Mouse (Mus musculus): ENCODE data around the gene Ptbp1. TPM values are rescaled to one million over a fixed set of nuclear protein-coding genes. Genes with fewer than 3 reads are reported as not detected.

The Ptbp1 gene
- 237 and 257 TPM in 2 replicates for polyA plus RNA-seq (2014; fragmentation: Nextera tagmentation; extraction: Ambion mirVana)

DNA sequence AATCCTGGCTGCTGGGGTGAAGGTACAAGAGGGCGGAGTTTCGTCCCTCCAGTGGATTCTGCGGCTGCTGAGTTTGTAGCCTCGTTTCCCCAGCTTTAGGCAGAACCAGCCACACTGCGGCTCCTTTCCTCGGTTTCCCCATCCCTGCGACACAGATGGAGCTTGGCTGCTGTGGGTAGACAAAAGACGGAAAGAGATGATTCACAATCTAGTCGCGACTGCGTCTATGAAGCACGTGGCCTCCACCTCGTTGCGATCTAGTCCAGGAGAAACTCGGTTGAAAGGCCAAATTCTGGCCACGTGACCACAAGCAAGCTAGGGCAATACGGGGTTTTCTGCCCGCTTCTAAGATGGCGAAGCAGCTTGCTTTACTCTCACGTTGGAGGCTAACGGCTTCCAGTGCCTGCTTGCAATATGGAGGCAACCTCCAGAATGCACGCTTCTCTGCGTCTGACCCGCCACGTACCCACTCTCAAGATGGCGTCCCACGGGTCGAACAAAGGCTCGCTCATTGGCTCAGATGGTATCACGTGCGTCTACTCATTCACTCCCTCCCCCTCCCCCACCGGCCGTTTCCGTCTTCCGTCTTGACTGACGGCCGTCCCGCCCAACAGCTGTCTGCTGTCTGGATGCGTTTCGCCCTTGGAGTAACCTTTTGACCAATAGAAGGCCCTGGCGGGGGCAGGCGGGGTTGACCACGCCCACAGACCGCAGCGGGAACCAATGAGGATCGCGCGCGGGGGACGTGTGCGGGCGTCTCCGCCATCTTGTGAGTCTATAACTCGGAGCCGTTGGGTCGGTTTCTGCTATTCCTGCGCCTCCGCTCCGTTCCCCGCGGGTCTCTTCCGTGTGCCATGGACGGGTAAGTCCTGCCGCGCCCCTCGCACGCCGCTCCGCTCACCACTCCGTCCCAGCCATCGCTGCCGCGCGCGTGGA, at the start of gene Ptbp1:
Gene Ptbp1 (plus strand): TSS at position 568 of the 936 bp plus-strand sequence.
- no peaks in the 10 kb centered on the region for H3K27me3 ChIP-seq (ENCODE audit: control insufficient read depth, insufficient read depth, low read length)
- peak within 1 kb of the TSS; percentile 100 for H3K27ac ChIP-seq (replicated peaks; ENCODE audit: low read depth, low read length)
- no peaks in the 10 kb centered on the region; the same call in 1 of the 2 replicates for H3K36me3 ChIP-seq (replicated peaks; ENCODE audit: control insufficient read depth, insufficient read depth, low read depth, low read length)
- H3K4me1 ChIP-seq (ENCODE audit: control insufficient read depth, insufficient read depth, low read length), result peaks cover 31% of the 10 kb centered on the region
- ATAC-seq (replicated peaks; ENCODE audit: insufficient number of reproducible peaks, low FRiP score, low TSS enrichment, low read depth) (peak; percentile 92), DNase-seq (ENCODE audit: low spot score) (peak; percentile 100)
- H3K9ac ChIP-seq (replicated peaks; ENCODE audit: low read length), result peak within 1 kb of the TSS; percentile 99
- no peaks in the 10 kb centered on the region for H3K9me3 ChIP-seq (replicated peaks; ENCODE audit: control insufficient read depth, low read length)
- peak within 1 kb of the TSS; percentile 100 for H3K4me3 ChIP-seq (ENCODE audit: low read depth, low read length)
- WGBS, result under 1% methylated on average over 75 of the region's 75 CpGs
- peak within 1 kb of the TSS; percentile 99 for H3K4me2 ChIP-seq (ENCODE audit: low read depth, low read length)

DNA sequence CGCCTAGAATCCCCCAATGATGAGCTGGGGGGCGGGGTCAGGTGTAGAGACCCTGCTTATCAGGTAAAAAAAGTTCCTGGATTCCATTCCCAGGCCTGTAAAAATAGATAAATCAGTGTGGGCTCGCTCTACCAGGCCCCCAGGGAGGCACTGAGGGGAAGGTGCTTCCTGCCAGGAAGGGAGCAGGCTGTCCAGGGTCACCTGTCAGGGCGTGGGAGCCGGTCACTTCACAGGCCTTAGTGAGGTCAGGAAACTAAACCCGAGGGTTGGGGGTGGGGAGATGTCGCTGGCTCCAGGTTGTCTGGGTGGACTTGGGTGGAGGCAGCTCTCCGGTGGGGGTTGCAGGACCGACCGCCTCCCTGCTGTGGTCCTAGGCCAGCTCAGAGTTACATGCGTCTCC, 48.6 kb upstream of the Ptbp1 start:
- Histone ChIP-seq H3K4me2 (ENCODE audit: low read depth, low read length) (no peak overlapping the region), H3K27ac (replicated peaks; ENCODE audit: low read depth, low read length) (no peak overlapping the region), H3K9me3 (replicated peaks; ENCODE audit: control insufficient read depth, low read length) (no peaks in the 10 kb centered on the region), H3K4me3 (ENCODE audit: low read depth, low read length) (no peak overlapping the region), H3K4me1 (ENCODE audit: control insufficient read depth, insufficient read depth, low read length) (peaks cover 19% of the 10 kb centered on the region), H3K27me3 (ENCODE audit: control insufficient read depth, insufficient read depth, low read length) (no peaks in the 10 kb centered on the region), H3K9ac (replicated peaks; ENCODE audit: low read length) (no peak overlapping the region), H3K36me3 (replicated peaks; ENCODE audit: control insufficient read depth, insufficient read depth, low read depth, low read length) (peaks cover 3% of the 10 kb centered on the region)
- WGBS, result 62% methylated on average over 11 of the region's 11 CpGs
- ATAC-seq (replicated peaks; ENCODE audit: insufficient number of reproducible peaks, low FRiP score, low TSS enrichment, low read depth), result no peak
- no peak for DNase-seq (ENCODE audit: low spot score)

DNA sequence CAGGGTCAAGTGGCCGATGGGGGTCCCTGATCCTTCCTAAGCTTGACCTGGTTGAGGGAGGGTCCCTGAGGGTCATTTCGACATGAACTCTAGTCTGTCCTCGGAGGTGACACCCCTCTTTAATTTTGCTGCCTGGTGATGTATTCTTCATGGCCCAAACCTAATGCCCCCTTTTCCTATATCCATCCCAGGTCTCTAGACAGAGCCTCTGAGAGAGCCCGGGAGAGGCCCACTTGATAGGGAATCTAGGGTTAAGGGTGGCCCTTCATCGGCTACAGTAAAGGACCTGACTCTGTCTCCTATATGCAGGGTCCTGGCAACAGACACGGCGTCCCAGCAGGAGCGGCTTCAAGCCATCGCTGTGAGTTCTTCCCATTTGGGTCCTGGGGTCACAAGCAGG, 47.9 kb upstream of the Ptbp1 start:
- H3K9ac ChIP-seq (replicated peaks; ENCODE audit: low read length), result no peak overlapping the region
- peaks cover 19% of the 10 kb centered on the region for H3K4me1 ChIP-seq (ENCODE audit: control insufficient read depth, insufficient read depth, low read length)
- no peak overlapping the region for H3K4me3 ChIP-seq (ENCODE audit: low read depth, low read length)
- H3K27ac ChIP-seq (replicated peaks; ENCODE audit: low read depth, low read length), result no peak overlapping the region
- no peak overlapping the region for H3K4me2 ChIP-seq (ENCODE audit: low read depth, low read length)
- H3K27me3 ChIP-seq (ENCODE audit: control insufficient read depth, insufficient read depth, low read length), result no peaks in the 10 kb centered on the region
- no peak for ATAC-seq (replicated peaks; ENCODE audit: insufficient number of reproducible peaks, low FRiP score, low TSS enrichment, low read depth)
- H3K36me3 ChIP-seq (replicated peaks; ENCODE audit: control insufficient read depth, insufficient read depth, low read depth, low read length), result peaks cover 4% of the 10 kb centered on the region
- H3K9me3 ChIP-seq (replicated peaks; ENCODE audit: control insufficient read depth, low read length), result no peaks in the 10 kb centered on the region
- 92% methylated on average over 9 of the region's 9 CpGs for WGBS
- DNase-seq (ENCODE audit: low spot score), result no peak

DNA sequence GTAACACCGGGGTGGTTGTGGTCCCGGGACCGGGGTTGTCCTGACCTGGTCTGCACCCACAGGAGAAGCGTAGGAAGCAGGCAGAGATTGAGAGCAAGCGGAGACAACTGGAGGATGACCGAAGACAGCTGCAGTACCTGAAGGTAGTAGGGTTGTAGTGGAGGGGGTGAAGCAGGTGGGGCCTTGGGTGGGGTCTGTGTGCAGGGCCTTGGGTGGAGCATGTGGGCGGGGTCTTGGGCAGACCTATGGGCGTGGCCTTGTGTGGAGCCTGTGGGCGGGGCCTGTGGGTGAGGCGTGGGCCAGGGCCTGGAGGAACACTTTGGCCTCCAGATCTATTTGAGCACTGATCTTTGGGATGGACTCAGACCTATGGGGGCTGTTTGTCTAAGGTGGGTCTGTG, 47.3 kb upstream of the Ptbp1 start:
- Histone ChIP-seq H3K4me1 (ENCODE audit: control insufficient read depth, insufficient read depth, low read length) (peaks cover 16% of the 10 kb centered on the region), H3K27ac (replicated peaks; ENCODE audit: low read depth, low read length) (no peak overlapping the region), H3K27me3 (ENCODE audit: control insufficient read depth, insufficient read depth, low read length) (no peaks in the 10 kb centered on the region), H3K9ac (replicated peaks; ENCODE audit: low read length) (no peak overlapping the region), H3K4me3 (ENCODE audit: low read depth, low read length) (no peak overlapping the region), H3K4me2 (ENCODE audit: low read depth, low read length) (no peak overlapping the region), H3K9me3 (replicated peaks; ENCODE audit: control insufficient read depth, low read length) (no peaks in the 10 kb centered on the region), H3K36me3 (replicated peaks; ENCODE audit: control insufficient read depth, insufficient read depth, low read depth, low read length) (peaks cover 4% of the 10 kb centered on the region)
- DNase-seq (ENCODE audit: low spot score) (no peak), ATAC-seq (replicated peaks; ENCODE audit: insufficient number of reproducible peaks, low FRiP score, low TSS enrichment, low read depth) (no peak)
- WGBS, result 81% methylated on average over 10 of the region's 10 CpGs

DNA sequence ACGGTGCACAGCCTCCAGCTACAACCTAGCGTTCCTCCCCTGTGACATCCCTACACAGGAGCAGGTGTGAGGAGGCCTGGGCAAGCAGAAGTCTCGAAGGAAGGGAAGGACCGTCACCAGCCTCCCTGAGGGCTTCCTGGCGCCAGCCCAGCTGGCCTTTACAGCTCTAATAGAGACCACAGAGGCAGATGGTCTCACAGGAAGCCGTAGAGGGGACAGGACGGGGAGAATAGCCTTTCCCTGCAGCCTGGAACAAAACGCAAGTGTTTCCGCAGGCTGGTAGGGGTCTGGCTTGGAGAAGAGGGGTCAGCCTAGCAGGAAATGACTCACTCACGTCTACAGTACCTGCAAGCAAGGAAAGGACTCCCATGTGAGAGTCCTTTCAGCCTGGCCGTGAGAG, 46.4 kb upstream of the Ptbp1 start:
- 43% methylated on average over 11 of the region's 11 CpGs for WGBS
- H3K9me3 ChIP-seq (replicated peaks; ENCODE audit: control insufficient read depth, low read length), result no peaks in the 10 kb centered on the region
- H3K4me2 ChIP-seq (ENCODE audit: low read depth, low read length), result no peak overlapping the region
- no peak overlapping the region for H3K9ac ChIP-seq (replicated peaks; ENCODE audit: low read length)
- H3K36me3 ChIP-seq (replicated peaks; ENCODE audit: control insufficient read depth, insufficient read depth, low read depth, low read length), result peaks cover 4% of the 10 kb centered on the region
- H3K27me3 ChIP-seq (ENCODE audit: control insufficient read depth, insufficient read depth, low read length), result no peaks in the 10 kb centered on the region
- no peak overlapping the region for H3K4me3 ChIP-seq (ENCODE audit: low read depth, low read length)
- H3K27ac ChIP-seq (replicated peaks; ENCODE audit: low read depth, low read length), result no peak overlapping the region; the same call in 1 of the 2 replicates
- no peak for ATAC-seq (replicated peaks; ENCODE audit: insufficient number of reproducible peaks, low FRiP score, low TSS enrichment, low read depth)
- H3K4me1 ChIP-seq (ENCODE audit: control insufficient read depth, insufficient read depth, low read length), result peaks cover 12% of the 10 kb centered on the region
- no peak for DNase-seq (ENCODE audit: low spot score)

DNA sequence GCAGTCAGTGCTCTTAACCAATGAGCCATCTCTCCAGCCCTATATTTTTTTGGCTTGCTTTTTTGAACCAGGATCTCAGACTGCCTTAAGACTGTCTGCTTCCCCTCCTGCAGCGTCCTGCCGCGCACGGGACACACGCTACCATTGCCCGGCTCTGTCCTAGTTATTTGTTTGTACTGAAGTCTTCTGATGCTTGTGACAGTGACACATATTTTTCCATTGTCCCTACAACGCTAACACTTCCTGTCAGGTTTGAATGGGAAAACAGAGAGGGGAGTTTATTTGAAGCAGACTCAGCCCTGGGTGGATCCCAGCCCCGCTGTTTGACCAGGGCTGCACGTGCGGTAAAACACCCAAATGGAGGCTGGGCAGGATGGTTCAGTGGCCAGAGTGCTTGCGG, 45.5 kb upstream of the Ptbp1 start:
- Histone ChIP-seq H3K4me2 (ENCODE audit: low read depth, low read length) (no peak overlapping the region), H3K27me3 (ENCODE audit: control insufficient read depth, insufficient read depth, low read length) (no peaks in the 10 kb centered on the region), H3K27ac (replicated peaks; ENCODE audit: low read depth, low read length) (no peak overlapping the region), H3K9me3 (replicated peaks; ENCODE audit: control insufficient read depth, low read length) (no peaks in the 10 kb centered on the region), H3K4me3 (ENCODE audit: low read depth, low read length) (no peak overlapping the region), H3K9ac (replicated peaks; ENCODE audit: low read length) (no peak overlapping the region), H3K4me1 (ENCODE audit: control insufficient read depth, insufficient read depth, low read length) (peaks cover 3% of the 10 kb centered on the region), H3K36me3 (replicated peaks; ENCODE audit: control insufficient read depth, insufficient read depth, low read depth, low read length) (peaks cover 4% of the 10 kb centered on the region)
- no peak for ATAC-seq (replicated peaks; ENCODE audit: insufficient number of reproducible peaks, low FRiP score, low TSS enrichment, low read depth)
- no peak for DNase-seq (ENCODE audit: low spot score)
- WGBS, result 88% methylated on average over 11 of the region's 11 CpGs

DNA sequence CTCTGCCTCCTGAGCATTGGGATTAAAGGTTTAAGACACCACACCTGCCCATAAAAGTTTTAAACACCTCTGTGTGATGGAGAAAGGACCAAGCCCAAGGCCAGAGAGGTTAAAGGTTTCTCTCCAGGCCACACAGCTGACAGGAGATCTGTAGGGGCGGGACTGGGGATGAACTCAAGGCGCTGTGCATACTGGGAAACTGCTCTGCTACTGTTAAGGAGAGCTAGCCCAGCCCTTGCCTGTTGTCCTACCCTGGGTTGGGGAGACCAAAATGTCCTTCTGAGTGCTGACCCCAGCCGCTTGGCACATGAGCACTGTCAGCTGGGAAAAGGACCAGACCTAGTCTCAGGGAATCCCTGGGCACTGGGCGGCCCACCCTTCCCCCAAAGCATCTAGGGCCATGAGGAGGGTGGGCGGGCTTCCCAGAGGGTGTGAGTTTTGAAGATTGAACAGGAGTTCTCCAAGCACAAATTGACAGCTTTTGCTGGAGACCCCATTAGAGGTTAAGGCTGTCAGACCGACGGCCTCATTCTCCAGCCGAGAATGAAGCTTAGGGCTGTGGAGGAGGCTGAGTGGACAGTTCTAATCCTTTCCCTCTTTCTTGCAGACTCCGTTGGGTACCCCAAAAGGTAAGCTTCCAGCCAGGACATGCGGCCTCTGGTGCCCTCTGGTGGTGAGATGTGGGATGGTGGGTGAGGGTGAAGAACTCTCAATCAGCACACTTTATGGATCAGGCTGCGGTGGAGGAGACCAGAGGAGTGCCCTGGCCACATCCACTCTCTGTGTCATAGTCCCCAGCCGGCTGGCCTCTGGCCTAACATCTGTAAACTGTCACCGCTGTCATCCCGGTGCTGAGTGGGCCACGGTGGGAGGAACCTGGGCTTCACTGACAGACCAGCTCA, 42.2 kb upstream of the Ptbp1 start:
- Histone ChIP-seq H3K36me3 (replicated peaks; ENCODE audit: control insufficient read depth, insufficient read depth, low read depth, low read length) (peaks cover 6% of the 10 kb centered on the region), H3K4me3 (ENCODE audit: low read depth, low read length) (no peak overlapping the region), H3K9me3 (replicated peaks; ENCODE audit: control insufficient read depth, low read length) (no peaks in the 10 kb centered on the region), H3K9ac (replicated peaks; ENCODE audit: low read length) (no peak overlapping the region), H3K27me3 (ENCODE audit: control insufficient read depth, insufficient read depth, low read length) (no peaks in the 10 kb centered on the region), H3K4me1 (ENCODE audit: control insufficient read depth, insufficient read depth, low read length) (no peaks in the 10 kb centered on the region), H3K4me2 (ENCODE audit: low read depth, low read length) (no peak overlapping the region), H3K27ac (replicated peaks; ENCODE audit: low read depth, low read length) (no peak overlapping the region)
- 29% methylated on average over 15 of the region's 15 CpGs for WGBS
- DNase-seq (ENCODE audit: low spot score) (peak; percentile 86), ATAC-seq (replicated peaks; ENCODE audit: insufficient number of reproducible peaks, low FRiP score, low TSS enrichment, low read depth) (0 out of 2 replicates have a peak, but pooled peaks have one; percentile 27)

Measured in embryonic facial prominence, embryonic 11.5 days (tissue).